Mouse (Mus musculus): ENCODE results near the gene Dlat.

The Dlat gene

DNA sequence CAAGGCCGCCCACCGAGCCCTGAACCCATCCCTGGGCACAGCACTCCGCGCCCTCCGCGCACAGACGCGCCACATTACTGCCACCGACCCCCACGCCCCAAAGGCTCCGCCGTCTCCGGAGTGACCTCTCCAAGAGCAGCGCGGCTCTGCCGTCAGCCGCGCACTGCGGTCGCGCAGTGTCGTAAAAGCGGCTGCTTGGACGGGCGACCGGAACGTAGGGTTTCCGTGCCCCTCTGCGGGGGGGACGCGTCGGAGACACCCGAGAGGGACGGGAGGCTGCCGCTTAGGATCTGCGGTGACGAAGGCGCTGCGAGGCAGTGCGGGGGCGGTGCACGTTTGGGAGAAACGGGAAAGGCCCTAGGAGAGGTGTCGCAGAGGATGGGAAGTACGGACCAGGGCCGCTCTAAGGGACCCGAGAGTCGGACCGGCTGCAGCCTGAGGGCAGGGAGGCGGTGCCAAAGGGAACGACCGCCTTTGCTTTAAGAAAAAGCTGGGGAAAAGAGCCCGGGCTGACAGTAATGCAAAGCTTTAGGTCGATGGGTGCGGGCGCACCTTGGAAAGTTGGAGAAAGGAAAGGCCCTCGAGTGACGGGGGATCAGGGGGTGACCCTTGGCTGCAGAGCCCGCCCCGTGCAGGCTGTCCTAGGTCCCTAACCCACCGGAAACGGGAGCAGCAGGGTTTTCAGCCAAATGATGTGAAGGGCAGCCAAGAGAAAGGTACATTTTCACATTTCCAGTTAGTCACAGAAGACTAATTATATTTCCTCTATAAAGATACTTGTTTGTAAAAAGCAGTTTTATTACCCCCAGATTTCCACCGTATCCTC lies at the start of gene Dlat:
Gene Dlat (minus strand): TSS at position 389 of the 826 bp plus-strand sequence.
- peak; percentile 92 for DNase-seq (ENCODE audit: low read depth)

DNA sequence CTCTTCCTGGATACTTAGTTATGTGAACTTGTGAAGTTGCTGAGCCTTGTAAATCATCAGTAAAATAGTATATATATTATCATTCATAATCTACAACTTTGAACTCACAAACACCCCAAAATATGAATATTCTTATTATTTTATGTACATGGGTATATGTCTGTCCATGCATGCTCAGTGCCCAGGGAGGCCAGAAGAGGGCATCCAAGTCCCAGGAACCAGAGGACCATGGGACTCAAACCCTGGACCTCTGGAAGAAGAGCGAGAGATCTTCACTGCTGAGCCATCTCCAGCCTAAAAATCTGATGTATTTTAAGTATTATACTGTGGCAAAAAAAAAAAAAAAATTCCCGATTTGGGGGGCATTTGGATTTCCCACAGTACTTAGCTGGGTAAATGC lies 49.5 kb upstream of the Dlat start:
- DNase-seq (ENCODE audit: low read depth), result peak; percentile 51

DNA sequence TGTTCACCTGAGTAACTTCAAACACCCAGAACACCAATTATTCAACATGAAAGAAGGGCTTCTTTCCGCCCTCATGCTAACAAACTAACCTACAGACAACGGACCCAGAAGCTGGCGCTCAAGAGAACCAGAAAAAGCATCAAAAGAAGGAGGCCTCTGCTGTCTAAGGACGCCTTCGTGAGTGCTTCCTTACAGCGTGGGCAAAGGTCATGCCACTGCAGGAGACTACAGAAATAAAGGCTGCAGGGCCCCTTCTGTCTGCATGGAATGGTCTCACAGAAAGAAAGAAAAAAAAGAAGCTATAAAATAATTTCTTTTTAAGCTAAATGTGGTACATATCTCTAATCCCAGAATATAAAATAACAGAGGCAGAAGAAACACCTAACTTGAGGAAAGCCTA lies 45.3 kb upstream of the Dlat start:
- DNase-seq (ENCODE audit: low read depth), result no peak

DNA sequence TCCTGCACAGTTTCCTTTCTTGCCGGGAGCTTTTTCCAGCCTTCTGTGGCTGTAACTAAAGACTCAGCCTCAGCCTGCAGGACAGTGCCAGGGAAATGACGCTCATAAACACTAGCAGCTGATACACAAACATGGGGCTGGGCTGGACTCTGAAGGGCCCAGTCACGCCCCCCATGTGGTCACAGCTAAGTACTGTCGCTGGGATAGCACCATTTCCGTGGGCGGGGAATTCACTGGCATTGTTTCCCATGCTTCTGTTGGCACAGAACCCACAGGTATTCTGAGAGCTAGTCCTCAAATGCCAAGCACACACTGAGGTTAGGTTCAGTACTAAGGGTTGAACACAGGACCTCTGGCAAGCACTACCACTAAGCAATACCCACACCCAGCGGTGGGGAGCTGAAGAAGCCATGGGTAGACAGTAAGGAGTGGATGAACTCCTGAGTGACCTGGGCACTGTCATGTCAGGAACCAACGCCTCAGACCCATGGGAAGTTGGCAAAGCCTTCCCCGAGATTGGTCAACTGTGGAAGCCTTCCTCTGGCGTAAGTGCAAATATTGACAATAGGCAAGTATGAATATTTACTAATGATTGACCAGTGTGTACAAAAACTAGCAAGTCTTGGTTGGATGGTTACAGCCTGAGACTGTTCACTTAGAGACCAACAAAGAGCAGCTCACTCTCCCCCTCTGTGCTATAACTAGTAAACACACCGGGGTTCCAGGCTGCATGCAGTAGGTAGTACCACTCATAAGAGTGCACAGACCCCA lies 41.5 kb upstream of the Dlat start:
- DNase-seq (ENCODE audit: low read depth), result peak; percentile 20

DNA sequence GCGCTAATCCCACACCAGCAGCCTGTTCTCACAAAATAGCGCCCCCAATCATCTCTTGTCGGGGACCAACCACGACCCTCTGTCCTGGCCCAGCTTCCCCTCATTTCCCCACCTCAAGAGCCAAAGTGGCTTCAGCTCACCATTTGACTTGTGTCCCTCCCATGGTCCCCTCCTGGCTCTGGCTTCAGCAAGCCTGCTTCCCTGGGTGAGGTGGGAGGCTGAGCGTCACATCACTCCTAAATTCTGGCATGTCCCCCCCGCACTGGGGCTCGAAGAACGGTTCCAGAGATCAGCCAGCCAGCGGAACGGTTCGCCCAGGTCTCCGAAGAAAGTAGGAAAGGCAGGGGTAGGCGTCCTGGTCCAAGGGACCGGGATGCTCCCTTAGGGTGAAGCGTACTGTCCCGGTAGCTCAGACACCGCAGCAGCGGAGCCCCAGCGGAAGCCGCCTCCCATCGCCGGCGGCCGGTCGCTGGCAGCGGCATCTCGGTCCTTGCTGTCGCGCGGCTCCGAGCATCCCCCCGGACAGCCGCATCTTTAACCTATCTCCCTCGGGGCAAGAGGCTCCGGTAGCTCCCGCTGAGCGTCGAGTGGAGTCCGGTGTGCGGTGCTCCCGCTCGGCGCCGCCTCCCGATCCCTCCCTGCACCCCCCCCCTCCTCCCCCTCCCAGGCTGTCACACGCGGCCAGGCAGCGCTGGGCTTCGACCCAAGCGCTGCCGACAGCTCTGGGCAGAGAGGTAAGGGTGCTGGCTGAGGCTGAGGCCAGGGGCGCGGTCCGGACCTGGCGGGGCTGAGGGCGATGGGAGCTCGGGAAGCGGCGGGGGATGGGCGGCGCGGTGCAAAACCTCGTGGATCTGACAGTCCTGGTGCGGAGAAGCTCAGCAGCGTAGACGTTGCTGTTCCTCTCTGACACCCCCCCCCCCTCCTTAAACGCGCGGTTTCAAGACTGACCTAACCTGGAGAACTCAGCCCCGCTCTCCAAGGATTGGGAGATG lies 39.1 kb upstream of the Dlat start:
- no peak for DNase-seq (ENCODE audit: low read depth)

DNA sequence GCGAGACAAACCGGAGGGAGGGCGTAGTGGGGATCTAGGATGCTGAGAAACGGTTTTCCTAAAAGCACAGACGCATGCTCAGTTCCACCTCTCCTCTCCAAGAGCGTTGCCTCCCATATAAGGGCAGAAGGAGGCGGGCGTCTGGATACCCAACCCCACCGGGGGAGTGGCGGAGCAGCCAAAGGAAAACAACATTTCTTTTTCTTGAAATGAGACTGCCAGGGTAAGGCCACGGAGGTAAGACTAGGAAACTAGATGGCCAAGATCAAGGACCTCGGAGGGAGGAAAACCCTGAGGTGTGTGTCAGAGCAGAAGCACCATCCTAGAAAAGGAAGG lies 38.1 kb upstream of the Dlat start:
- no peak for DNase-seq (ENCODE audit: low read depth)

DNA sequence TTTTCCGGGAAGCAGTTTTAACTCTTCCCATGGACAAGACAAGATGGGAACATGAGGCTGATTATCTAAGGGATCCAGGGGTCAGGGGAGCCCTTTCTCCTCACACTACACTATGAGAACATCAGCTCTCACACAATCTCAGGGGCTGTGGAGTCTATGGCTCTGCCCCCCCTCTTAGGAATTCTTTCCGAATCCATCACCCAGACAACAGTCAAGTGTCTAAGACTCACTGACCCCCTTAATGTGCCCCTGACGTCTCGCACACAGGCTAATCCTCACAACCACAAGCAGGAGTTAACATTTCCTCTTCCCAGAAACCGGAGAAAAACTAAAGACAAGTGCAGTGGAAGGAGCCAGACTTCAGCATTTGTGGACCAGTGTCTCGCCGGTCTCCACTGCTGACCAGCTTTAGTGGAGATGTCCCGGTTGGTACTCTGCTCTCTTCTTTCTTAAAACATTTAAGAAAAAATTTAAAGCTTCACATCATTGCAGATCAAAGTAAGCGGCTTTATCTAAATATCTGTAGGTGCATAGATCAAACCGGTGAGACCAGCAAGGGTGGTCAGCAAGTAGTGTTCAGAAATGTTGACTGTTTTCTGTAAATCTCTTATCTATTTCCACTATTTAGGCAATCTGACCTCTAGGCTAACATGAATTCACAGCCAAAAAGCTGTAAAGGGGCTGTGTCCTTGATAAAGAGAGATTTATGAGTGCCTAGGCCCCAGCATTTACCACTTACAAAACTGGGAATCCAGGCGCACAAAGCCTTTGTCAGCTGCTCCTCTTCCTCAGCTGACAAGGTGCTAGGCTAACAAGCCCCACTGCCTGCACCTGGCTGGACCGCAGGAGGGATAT lies 37.5 kb upstream of the Dlat start:
- no peak for DNase-seq (ENCODE audit: low read depth)

DNA sequence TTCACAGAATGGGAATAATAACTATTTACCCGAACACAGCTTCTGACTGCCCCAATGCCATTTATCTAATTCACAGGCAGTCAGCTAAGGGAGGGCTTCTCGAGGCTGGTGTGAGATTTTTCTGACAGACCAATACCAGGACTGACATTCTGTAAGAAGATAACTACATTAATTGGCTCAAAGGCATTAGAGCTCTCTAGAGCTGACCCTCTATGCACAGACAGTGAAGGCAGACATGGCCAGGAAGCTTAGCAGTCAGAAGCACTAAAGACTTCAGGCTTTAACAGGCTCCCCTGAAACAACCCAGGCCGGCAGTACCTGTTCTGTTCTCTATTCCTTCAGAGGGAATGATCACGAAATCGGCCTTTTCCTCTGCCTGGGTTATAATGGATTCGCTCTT lies 35.6 kb upstream of the Dlat start:
- DNase-seq (ENCODE audit: low read depth), result no peak

DNA sequence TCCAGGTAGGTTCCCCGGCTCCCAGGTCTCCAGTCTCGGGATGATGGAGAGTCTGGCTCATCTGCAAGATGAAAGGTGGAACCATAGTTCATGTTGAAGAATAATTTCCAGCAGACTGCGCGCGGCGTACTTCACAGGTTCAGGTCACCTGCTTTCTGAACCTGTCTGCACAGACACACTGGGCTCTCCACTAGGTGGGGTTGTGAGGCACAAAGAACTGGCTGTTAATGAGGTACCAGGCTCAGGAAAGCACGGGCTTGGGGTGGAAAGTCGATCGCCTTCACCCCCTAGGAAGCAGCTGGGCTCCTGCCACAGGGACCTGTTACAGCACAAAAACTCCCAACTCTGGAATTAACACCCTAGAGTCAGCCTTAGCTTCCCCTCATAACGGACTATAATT lies 34.1 kb upstream of the Dlat start:
- peak; percentile 33 for DNase-seq (ENCODE audit: low read depth)

DNA sequence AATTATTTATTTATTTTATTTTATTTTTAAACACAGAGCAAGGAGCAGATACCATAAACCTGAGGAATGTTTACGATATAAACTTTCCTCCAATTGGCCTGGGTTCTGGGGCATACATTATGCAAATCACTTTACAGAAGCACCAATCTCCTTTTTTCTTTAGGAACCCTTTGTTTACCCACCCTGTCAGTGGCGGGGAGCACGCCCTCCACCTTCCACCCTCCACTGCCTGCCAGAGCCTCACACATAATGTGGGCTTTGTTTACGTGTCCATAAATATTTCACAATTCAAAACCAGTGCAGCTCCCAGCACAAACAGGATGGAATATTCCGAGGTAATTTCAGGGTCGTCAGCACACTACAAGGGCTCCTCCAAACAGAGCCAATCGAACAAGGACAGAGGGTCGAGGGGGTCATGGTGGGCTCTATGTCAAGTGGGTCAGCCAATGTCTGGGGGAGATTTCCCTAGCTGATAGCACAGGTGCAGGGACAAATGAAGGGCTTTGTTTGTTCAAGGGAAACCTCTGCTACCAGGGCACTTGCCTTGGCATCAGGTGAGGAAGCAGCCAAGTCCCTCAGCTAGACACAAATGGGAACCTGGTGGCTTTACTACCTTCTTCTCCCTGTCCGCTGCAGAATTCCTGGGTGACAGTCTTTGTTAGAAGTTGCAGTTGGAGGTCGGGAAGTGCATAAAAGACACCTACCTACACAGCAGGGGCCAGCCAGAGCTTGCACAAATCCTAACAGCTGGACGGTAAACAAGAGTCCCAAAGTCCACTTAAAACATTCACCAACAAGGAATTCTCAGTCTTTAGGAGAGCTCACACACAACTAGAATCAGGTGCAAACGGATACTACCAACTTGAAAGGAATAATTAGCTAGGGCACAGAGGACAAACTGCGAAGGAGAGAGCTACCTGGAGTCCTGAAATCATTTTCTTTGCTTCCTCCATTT lies 33.3 kb upstream of the Dlat start:
- no peak for DNase-seq (ENCODE audit: low read depth)

DNA sequence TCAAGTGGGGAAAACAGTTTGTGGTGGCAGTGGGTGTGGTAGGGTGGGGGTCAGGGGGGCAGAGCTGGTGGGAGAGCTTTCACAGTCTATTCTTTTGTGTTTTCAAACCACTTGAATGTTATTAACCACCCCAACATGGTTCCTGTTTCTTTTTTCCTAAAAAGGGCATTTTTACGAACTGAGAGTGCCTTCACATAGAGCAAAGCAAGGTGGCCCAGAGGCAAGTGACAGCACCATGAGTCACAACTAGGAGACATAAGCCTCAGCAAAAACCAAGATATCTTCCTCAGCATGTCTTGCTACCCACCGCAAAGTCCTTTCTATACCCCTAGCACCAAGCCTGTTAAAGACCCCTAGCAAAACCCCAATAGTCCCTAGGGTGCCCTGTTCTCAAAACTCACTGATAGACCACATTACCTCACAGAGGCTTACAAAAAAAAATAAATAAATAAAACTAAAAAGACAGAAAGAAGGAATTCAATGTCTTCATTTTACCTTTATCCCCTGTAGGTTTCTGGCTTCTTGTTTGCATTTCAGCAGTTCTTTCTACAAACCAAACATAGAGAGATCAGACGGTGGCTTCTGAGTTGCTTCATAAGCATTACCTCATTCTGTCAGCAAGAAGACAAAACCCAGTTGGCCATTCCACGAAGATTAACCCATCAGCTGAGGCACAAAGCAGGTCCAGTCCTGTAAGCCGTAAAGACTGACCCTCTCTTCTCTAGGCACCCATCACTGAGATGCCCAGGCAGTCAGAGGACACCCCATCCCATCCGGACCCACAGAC lies 27.5 kb upstream of the Dlat start:
- DNase-seq (ENCODE audit: low read depth), result peak; percentile 55

DNA sequence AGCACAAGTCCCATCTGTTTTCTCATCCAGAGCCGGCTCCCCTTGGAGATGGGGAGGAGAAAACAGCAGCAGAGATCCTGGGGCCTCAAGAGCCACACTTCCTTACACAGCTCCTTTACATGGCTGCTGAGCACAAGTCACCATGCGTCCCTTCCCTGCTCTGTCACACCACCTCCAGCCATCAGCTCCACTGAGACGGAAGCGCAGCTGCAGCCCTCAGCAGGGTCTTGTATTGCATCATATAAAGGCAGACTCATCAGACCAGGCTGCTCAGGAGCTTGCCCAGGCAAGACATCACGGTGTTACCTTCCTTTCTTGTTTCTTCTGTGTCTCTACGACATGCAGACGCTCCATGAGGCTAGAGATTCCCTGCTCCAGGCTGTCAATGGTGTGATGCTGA lies 22.1 kb upstream of the Dlat start:
- DNase-seq (ENCODE audit: low read depth), result no peak

DNA sequence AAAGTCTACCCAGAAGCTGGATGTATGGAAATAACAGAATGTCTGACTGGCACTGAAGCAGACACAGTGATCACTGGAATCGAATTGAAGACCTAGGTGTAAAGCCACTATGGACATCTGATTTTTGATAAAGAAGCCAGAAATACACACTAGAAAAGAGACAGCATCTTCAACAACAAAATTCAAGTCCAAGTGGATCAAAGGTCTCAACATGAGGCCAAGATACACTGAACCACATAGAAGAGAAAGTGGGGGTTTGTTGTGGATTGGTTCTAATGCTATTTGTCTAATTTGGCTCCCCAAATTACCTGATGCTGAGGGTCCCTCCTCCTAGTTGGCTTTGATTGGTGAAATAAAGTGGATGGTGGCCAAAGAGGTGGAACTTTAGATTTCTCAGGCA lies 19.8 kb upstream of the Dlat start:
- DNase-seq (ENCODE audit: low read depth), result no peak

DNA sequence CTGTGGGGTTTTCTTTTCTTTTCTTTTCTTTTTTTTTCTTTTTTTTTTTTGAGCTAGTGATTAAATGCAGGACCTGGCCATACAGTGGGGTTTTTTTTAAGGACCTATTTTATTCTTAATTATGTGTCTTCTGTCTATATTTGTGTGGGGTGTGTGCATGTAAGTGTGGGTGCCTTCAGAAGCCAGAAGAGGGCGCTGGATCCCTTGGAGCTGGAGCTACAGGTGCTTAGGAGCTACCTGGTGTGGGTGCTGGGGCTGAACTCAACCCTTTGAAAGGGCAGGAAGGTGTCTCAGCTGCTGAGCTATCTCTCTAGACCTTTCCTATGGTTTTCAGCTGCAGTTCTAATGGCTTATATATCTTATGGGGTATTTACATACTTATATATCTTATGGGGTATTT lies 15.2 kb upstream of the Dlat start:
- no peak for DNase-seq (ENCODE audit: low read depth)

DNA sequence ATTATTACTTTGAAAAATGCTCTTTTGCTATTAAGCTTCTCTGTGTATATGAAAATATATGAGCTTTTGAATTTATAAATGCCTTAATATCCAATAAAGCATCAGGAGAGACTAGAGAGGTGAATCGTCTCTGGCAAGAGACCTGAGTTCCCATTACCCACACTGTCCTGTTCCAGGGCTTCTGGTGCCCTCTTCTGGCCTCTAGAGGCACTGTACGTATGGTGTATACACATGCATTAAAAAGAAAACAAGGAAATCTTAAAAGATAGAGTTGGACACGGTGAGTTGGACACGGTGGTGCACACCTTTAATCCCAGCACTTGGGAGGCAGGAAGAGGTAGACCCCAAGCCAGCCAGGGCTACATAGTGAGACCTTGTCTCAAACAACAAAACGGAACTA lies 11.1 kb upstream of the Dlat start:
- DNase-seq (ENCODE audit: low read depth), result peak; percentile 81

DNA sequence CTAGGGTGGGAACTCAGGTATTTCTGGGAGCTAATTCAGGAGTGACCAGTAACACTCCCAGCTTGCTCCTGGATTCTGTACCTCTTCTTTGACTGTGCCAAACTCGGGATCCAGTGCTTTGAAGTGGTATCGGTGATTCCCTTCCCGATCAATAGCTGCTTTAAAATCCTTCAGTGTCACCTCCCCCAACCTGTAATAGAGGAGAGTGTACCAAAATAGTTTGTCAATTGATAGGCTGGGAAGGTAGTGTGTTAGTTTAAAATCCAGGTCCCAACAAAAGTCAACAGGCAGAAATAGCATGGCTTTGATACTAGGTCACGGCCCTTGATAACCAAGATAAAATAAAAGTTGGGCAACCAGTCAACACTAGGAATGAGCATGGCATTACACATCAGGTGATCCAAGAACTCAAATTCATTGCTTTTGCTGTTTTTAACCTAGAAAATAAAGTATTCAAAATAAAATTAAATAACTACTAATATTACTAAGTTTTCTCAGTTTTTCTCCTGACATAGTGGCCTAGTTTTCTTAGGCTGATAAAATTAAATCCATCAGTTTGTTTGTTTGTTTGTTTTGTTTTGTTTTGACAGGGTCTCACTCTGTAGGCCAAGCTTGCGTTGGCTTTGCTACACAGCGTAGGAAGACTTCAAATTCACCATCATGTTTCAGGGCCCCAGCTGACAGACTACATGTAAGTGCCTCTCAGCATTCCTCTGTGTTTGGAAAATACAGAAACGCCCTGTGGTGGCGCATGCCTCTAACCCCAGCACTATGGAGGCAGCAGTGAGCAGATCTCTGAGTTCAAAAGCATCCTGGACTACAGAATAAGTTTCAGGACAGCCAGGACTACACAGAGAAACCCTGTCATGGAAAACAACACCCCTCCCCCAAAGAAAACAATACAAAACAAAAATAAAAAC lies 8.3 kb upstream of the Dlat start:
- no peak for DNase-seq (ENCODE audit: low read depth)

DNA sequence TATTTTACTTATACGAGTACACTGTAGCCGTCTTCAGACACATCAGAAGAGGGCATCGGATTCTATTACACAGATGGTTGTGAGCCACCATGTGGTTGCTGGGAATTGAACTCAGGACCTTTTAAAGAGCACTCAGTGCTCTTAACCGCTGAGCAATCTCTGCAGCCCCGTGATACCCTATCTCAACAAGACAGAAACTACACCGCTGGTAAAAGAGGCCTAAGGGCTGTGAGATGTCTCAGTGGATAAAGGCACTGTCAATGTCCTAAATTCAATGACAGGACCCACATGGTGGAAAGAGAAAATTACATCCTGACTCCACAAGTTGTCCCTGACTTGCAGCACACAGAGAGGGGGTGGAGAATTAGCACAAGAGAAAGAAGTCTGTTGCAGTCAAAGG lies 6.9 kb upstream of the Dlat start:
- no peak for DNase-seq (ENCODE audit: low read depth)

DNA sequence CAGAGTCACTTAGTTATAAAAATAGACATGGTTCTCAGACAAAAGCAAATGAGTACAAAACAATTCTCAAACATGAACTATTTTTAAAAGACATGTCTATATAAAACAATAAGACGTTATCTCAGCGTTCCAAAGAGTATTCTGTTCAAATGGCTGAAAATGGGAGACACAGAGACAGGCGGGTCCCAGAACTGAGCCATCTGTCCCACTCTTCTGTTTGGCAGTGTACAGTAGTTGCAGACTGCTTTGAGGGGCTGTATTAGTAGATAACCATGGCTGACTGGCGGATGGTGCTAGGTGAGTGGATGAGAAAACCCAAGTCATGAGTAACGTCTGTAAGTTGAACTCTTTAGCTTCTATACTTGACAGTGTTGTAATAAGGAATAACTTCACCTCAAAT lies 5.2 kb upstream of the Dlat start:
- DNase-seq (ENCODE audit: low read depth), result no peak
